Mouse (Mus musculus) heart, adult 2 months (tissue): Measurements from ENCODE around the gene Gm12248. TPM values are rescaled to one million over a fixed set of nuclear protein-coding genes. Genes with fewer than 3 reads are reported as not detected.
A peak's percentile ranks its signal among the peaks of the same experiment; 100 is the strongest.

Source experiments
- DNase-seq, 2 experiments: peaks; one replicate each; pipeline ENCODE4 v3.0.0; 2021
- H3K27ac ChIP-seq: fragments of 200-600 bp; 2 replicates; pipeline ENCODE4 v1.8.1; 2022
- H3K27me3 ChIP-seq: fragments of 200-500 bp; 2 replicates; pipeline ENCODE4 v1.6.1; 2012; ENCODE audit warnings: mild to moderate bottlenecking, low read length, inconsistent platforms, mixed read lengths; ENCODE audit not compliant: control insufficient read depth, insufficient read depth
- H3K36me3 ChIP-seq: fragments of 200-500 bp; 2 replicates; pipeline ENCODE4 v1.6.1; 2012; ENCODE audit warnings: low read length, inconsistent platforms; ENCODE audit not compliant: control insufficient read depth, insufficient read depth
- H3K4me1 ChIP-seq: fragments of 200-500 bp; 2 replicates; pipeline ENCODE4 v1.6.1; 2011; ENCODE audit warnings: low read length; ENCODE audit not compliant: control insufficient read depth, insufficient read depth
- H3K4me3 ChIP-seq: fragments of 200-600 bp; 2 replicates; pipeline ENCODE4 v1.8.1; 2022
- H3K79me2 ChIP-seq: fragments of 200-500 bp; replicated peaks from 2 replicates; pipeline ENCODE4 v1.6.1; 2012; ENCODE audit warnings: mild to moderate bottlenecking, inconsistent platforms, low read length, moderate library complexity, mixed read lengths; ENCODE audit not compliant: control insufficient read depth, insufficient read depth
- H3K9ac ChIP-seq: fragments of 200-500 bp; 2 replicates; pipeline ENCODE4 v1.6.1; 2012; ENCODE audit warnings: low read depth, mild to moderate bottlenecking, control low read depth, inconsistent platforms, low read length, mixed read lengths
- CTCF ChIP-seq: fragments of 200-600 bp; IDR thresholded peaks from 2 replicates; pipeline ENCODE4 v1.8.1; 2022; ENCODE audit warnings: antibody characterized with exemption, mild to moderate bottlenecking, moderate library complexity
- EP300 ChIP-seq: fragments of 200-500 bp; IDR thresholded peaks from 2 replicates; pipeline ENCODE4 v1.6.1; 2011; ENCODE audit warnings: low read depth, low read length, control low read depth; ENCODE audit not compliant: insufficient read depth
- POLR2A ChIP-seq: fragments of 200-500 bp; IDR thresholded peaks from 2 replicates; pipeline ENCODE4 v1.6.1; 2011; ENCODE audit warnings: mild to moderate bottlenecking, low read depth, low read length, control low read depth; ENCODE audit not compliant: insufficient read depth
- WGBS: fragments of 180-500 bp; shearing (Covaris S2); methylation state at CpG from one replicate; pipeline ENCODE4 v1.1.7; 2018; 5-methylcytosine and 5-hydroxymethylcytosine counted together
- intact Hi-C: fragments of 180-260 bp; cut with DNase I; formaldehyde crosslinking; loops from one replicate; pipeline ENCODE4 v1.15.1; 2025
- polyA plus RNA-seq: library from polyadenylated mRNA; depleted of rRNA; stranded (reverse); fragments of >200 nt; gene quantifications from 2 replicates; pipeline ENCODE4 v1.2.3, GENCODE M21; 2012
- total RNA-seq, 2 experiments: library from RNA; stranded (reverse); gene quantifications; 2 replicates each; pipeline ENCODE4 v1.2.3; 2021

Gene Gm12248
- total and polyA plus RNA-seq, 3 experiments, result not detected

- H3K27ac ChIP-seq, result no peak overlapping the region
- TF ChIP-seq POLR2A (no peak), CTCF (no peak), EP300 (no peak)
- H3K27me3 ChIP-seq, result no peaks in the 10 kb centered on the region
- no peak overlapping the region for H3K9ac ChIP-seq
- intact Hi-C loops, result no loop called here
- peaks cover 3% of the 10 kb centered on the region for H3K36me3 ChIP-seq
- no peak overlapping the region for H3K4me3 ChIP-seq
- H3K4me1 ChIP-seq, result peaks cover 3% of the 10 kb centered on the region; the same call in 1 of the 2 replicates
- no peaks in the 10 kb centered on the region for H3K79me2 ChIP-seq
- WGBS, result 91% methylated on average over 9 of the region's 9 CpGs
- no peak for DNase-seq
Observed at GRCm38 (mm10) chr11:58121351-58121750, 28.4 kb upstream of the Gm12248 start.

DNA sequence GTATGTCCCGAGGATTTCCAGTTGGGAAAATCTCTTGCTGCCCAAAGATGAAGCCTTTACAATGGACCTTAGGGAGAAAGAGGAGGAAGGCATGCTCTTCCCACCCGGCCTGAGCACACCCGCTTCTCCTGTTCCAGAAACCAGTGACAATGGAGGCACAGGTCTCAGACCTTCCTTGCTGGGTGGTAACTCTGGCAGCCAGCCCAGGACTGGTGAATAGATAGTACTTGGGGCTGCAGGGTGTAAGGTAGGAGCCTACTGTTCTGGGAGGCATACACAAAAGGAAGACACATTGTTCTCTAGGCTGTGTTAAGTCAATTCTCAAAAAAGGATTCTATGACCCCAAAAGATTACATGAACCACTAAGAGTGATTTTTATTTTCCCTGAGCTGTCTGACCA is 27.7 kb upstream of the Gm12248 start:
- 42% methylated on average over 3 of the region's 3 CpGs for WGBS
- H3K4me1 ChIP-seq, result peaks cover 4% of the 10 kb centered on the region; the same call in 1 of the 2 replicates
- H3K9ac ChIP-seq, result no peak overlapping the region
- H3K27me3 ChIP-seq, result no peaks in the 10 kb centered on the region
- H3K79me2 ChIP-seq, result no peaks in the 10 kb centered on the region
- no peak overlapping the region for H3K4me3 ChIP-seq
- intact Hi-C loops, result no loop called here
- no peak for TF ChIP-seq CTCF
- no peak for TF ChIP-seq EP300
- no peak for TF ChIP-seq POLR2A
- no peak for DNase-seq
- peaks cover 6% of the 10 kb centered on the region for H3K36me3 ChIP-seq
- no peak overlapping the region for H3K27ac ChIP-seq

- intact Hi-C loops, result no loop called here
- Histone ChIP-seq H3K4me3 (no peak overlapping the region), H3K27ac (no peak overlapping the region), H3K79me2 (no peaks in the 10 kb centered on the region), H3K9ac (no peak overlapping the region), H3K27me3 (no peaks in the 10 kb centered on the region), H3K4me1 (peaks cover 2% of the 10 kb centered on the region; the same call in 1 of the 2 replicates), H3K36me3 (peaks cover 6% of the 10 kb centered on the region)
- no peak for DNase-seq
- WGBS, result 83% methylated on average over 10 of the region's 10 CpGs
- TF ChIP-seq EP300 (no peak), POLR2A (no peak), CTCF (no peak)
Observed at GRCm38 (mm10) chr11:58117044-58117652, 24.2 kb upstream of the Gm12248 start.

DNA sequence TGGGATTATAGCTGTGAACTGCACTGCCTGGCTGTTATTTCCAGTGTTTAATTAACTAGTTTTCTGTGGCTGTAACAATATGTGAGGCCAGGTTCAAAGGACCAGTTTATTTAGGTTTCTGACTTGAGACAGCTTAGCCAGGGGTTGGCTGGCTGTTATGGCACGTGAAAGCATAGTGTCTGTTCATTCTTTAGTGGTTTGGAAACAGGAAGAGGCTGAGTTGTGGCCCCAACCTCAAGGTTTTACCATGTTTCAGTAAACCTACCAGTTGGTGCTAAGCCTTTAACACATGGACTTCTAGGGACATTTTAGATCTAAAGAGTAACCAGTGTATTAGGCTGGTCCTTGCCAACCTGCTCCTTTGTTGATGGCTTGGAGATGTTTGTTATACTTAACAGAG is 23.6 kb upstream of the Gm12248 start:
- H3K27ac ChIP-seq, result no peak overlapping the region
- DNase-seq, result no peak
- TF ChIP-seq EP300 (no peak), CTCF (no peak), POLR2A (no peak)
- H3K27me3 ChIP-seq, result no peaks in the 10 kb centered on the region
- intact Hi-C loops, result no loop called here
- no peak overlapping the region for H3K9ac ChIP-seq
- peaks cover 2% of the 10 kb centered on the region; the same call in 1 of the 2 replicates for H3K4me1 ChIP-seq
- WGBS, result 68% methylated on average over 1 of the region's 1 CpGs
- peaks cover 6% of the 10 kb centered on the region for H3K36me3 ChIP-seq
- H3K4me3 ChIP-seq, result no peak overlapping the region
- H3K79me2 ChIP-seq, result no peaks in the 10 kb centered on the region

DNA sequence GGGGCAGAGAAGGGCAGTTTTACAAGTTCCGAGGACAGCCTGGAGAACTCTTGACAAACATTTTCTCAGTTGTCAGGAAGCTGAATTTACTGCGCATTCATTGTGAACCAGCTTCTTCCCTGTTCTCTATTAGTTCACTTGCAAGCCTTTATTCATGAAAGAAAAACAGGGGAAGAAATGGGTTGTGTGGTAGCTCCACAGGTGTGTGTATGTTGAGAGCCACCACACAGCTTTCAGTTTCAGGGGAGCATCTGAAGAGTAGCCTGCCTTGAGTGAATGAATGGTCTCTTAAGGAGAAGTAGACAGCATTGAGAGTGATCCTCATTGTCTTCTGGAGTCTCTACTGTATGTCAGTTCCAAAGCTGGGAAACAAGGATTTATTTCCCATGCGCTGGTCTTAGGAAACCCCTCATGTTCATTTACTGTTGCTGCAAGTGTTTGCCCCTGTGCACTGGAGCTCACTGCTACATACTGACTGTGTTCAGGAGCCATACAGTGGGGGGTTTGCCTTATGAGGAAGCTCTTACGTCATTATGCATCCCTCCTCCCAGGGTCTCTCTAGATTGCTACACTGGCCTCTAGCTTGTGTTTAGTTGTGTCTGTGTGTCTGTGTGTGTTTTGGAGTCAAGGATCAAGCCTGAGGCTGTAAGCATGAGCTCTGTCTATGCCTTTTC is 14.9 kb upstream of the Gm12248 start:
- H3K27me3 ChIP-seq, result no peaks in the 10 kb centered on the region
- TF ChIP-seq EP300, result no peak
- no peak overlapping the region for H3K27ac ChIP-seq
- peaks cover 8% of the 10 kb centered on the region for H3K4me1 ChIP-seq
- intact Hi-C loops, result loop anchor here (10.0 kb wide), 1 partner anchor 197 kb away; the partner anchor contains the start of gene Zfp692
- WGBS, result 83% methylated on average over 4 of the region's 4 CpGs
- no peak for DNase-seq
- peaks cover 3% of the 10 kb centered on the region for H3K79me2 ChIP-seq
- no peaks in the 10 kb centered on the region for H3K36me3 ChIP-seq
- no peak overlapping the region for H3K9ac ChIP-seq
- no peak overlapping the region for H3K4me3 ChIP-seq

GRCm38 (mm10) chr11:58107009-58107408 is 14.1 kb upstream of the Gm12248 start:
- 59% methylated on average over 3 of the region's 3 CpGs for WGBS
- Histone ChIP-seq H3K4me1 (peaks cover 8% of the 10 kb centered on the region), H3K79me2 (peaks cover 3% of the 10 kb centered on the region), H3K4me3 (no peak overlapping the region), H3K27ac (no peak overlapping the region), H3K9ac (no peak overlapping the region), H3K36me3 (no peaks in the 10 kb centered on the region), H3K27me3 (no peaks in the 10 kb centered on the region)
- TF ChIP-seq EP300, result no peak
- 0 out of 2 replicates have a peak, but pooled peaks have one; percentile 21 for TF ChIP-seq CTCF
- TF ChIP-seq POLR2A, result no peak
- no peak for DNase-seq
- intact Hi-C loops, result loop anchor here (10.0 kb wide), 1 partner anchor 198 kb away; the partner anchor contains the start of gene Zfp692
